Mouse (Mus musculus) CH12.LX (cell line): Measurements from ENCODE around the gene Map2k6. TPM values are rescaled to one million over a fixed set of nuclear protein-coding genes. Genes with fewer than 3 reads are reported as not detected.

Source experiments
- DNase-seq: peaks from one replicate; pipeline ENCODE4 v3.0.0-alpha.2; 2013; ENCODE audit errors: extremely low read depth
- H3K27ac ChIP-seq: 2 replicates; pipeline ENCODE4 v1.5.1; 2012; ENCODE audit warnings: low read depth, mild to moderate bottlenecking, control low read depth, moderate library complexity; ENCODE audit not compliant: insufficient read depth
- H3K27me3 ChIP-seq: replicated peaks from 2 replicates; pipeline ENCODE3; 2012; ENCODE audit warnings: inconsistent platforms
- H3K36me3 ChIP-seq, 2 experiments: replicated peaks in 1 of 2; 2 replicates each; pipeline versions ENCODE3 to v1.6.1; 2012; ENCODE audit warnings: inconsistent platforms in 1 of 2, low read length in 1 of 2, mild to moderate bottlenecking in 1 of 2, mixed read lengths in 1 of 2, moderate library complexity in 1 of 2; ENCODE audit not compliant: control insufficient read depth in 1 of 2, insufficient read depth in 1 of 2
- H3K4me1 ChIP-seq, 2 experiments: 2 replicates each; pipeline ENCODE4 v1.6.1; 2012; ENCODE audit warnings: inconsistent platforms in 1 of 2, moderate library complexity in 1 of 2; ENCODE audit not compliant: insufficient read depth in 2 of 2, control insufficient read depth in 1 of 2
- H3K4me2 ChIP-seq: 2 replicates; pipeline ENCODE4 v1.6.1; 2012; ENCODE audit warnings: low read depth, mild to moderate bottlenecking, control low read depth; ENCODE audit not compliant: poor library complexity, insufficient read depth, severe bottlenecking
- H3K4me3 ChIP-seq, 3 experiments: fragments of 150-350 bp in 1 of 3; sonication (generic) in 1 of 3; replicated peaks in 1 of 3; 2 replicates each; pipeline versions ENCODE3 to v1.5.1; 2011 to 2012; ENCODE audit warnings: low read depth in 2 of 3, low read length in 2 of 3, mild to moderate bottlenecking in 2 of 3, moderate library complexity in 2 of 3, control low read depth in 1 of 3, improper control_type of control experiment in 1 of 3, inconsistent platforms in 1 of 3, mixed read lengths in 1 of 3; ENCODE audit not compliant: poor library complexity in 1 of 3
- H3K79me2 ChIP-seq: replicated peaks from 2 replicates; pipeline ENCODE4 v1.6.1; 2012; ENCODE audit warnings: mild to moderate bottlenecking, moderate library complexity; ENCODE audit not compliant: control insufficient read depth, poor library complexity, insufficient read depth, severe bottlenecking; ENCODE audit errors: extremely low read depth
- H3K9ac ChIP-seq: 2 replicates; pipeline ENCODE4 v1.6.1; 2012; ENCODE audit warnings: low read depth, mild to moderate bottlenecking, control low read depth, moderate library complexity; ENCODE audit not compliant: insufficient read depth
- H3K9me3 ChIP-seq: replicated peaks from 2 replicates; pipeline ENCODE3; 2012; ENCODE audit warnings: low read length, inconsistent platforms, mixed read lengths
- BHLHE40 ChIP-seq: IDR thresholded peaks from 2 replicates; pipeline ENCODE4 v1.6.1; 2011; ENCODE audit warnings: mild to moderate bottlenecking, low read depth, low read length, improper control_type of control experiment
- CHD1 ChIP-seq: IDR thresholded peaks from 2 replicates; pipeline ENCODE4 v1.6.1; 2012; ENCODE audit warnings: low read depth, low read length, improper control_type of control experiment, inconsistent platforms
- CHD2 ChIP-seq: IDR thresholded peaks from 2 replicates; pipeline ENCODE4 v1.6.1; 2011; ENCODE audit warnings: low read length, improper control_type of control experiment
- E2F4 ChIP-seq: IDR thresholded peaks from 2 replicates; pipeline ENCODE4 v1.6.1; 2011; ENCODE audit warnings: low read depth, low read length, improper control_type of control experiment; ENCODE audit not compliant: insufficient replicate concordance
- ELF1 ChIP-seq: IDR thresholded peaks from 2 replicates; pipeline ENCODE4 v1.6.1; 2014; ENCODE audit warnings: low read depth, mild to moderate bottlenecking, inconsistent platforms, low read length, improper control_type of control experiment
- ETS1 ChIP-seq: conservative IDR thresholded peaks from 2 replicates; pipeline ENCODE4 v1.6.1; 2012; ENCODE audit warnings: low read depth, mild to moderate bottlenecking, inconsistent platforms, low read length, improper control_type of control experiment, moderate library complexity
- GABPA ChIP-seq: IDR thresholded peaks from 2 replicates; pipeline ENCODE4 v1.6.1; 2012; ENCODE audit warnings: low read depth, low read length, improper control_type of control experiment, inconsistent platforms; ENCODE audit not compliant: insufficient replicate concordance
- HCFC1 ChIP-seq: IDR thresholded peaks from 2 replicates; pipeline ENCODE4 v1.6.1; 2012; ENCODE audit warnings: low read depth, mild to moderate bottlenecking, inconsistent platforms, low read length, improper control_type of control experiment
- IRF4 ChIP-seq: IDR thresholded peaks from 2 replicates; pipeline ENCODE4 v1.6.1; 2014; ENCODE audit warnings: low read depth, mild to moderate bottlenecking, inconsistent platforms, low read length, improper control_type of control experiment
- JUN ChIP-seq: IDR thresholded peaks from 2 replicates; pipeline ENCODE4 v1.6.1; 2011; ENCODE audit warnings: low read depth, mild to moderate bottlenecking, low read length, improper control_type of control experiment, moderate library complexity; ENCODE audit not compliant: insufficient read depth
- JUND ChIP-seq: conservative IDR thresholded peaks from 2 replicates; pipeline ENCODE4 v1.6.1; 2011; ENCODE audit warnings: low read depth, low read length, improper control_type of control experiment
- KAT2A ChIP-seq: IDR thresholded peaks from 2 replicates; pipeline ENCODE4 v1.6.1; 2012; ENCODE audit warnings: low read length, improper control_type of control experiment, inconsistent platforms; ENCODE audit not compliant: insufficient replicate concordance
- MAFK ChIP-seq: IDR thresholded peaks from 2 replicates; pipeline ENCODE4 v1.6.1; 2011; ENCODE audit warnings: low read length, improper control_type of control experiment; ENCODE audit not compliant: insufficient replicate concordance
- MAX ChIP-seq: IDR thresholded peaks from 2 replicates; pipeline ENCODE4 v1.6.1; 2011; ENCODE audit warnings: low read length, improper control_type of control experiment
- MAZ ChIP-seq: IDR thresholded peaks from 2 replicates; pipeline ENCODE4 v1.6.1; 2012; ENCODE audit warnings: low read depth, mild to moderate bottlenecking, inconsistent platforms, low read length, improper control_type of control experiment, moderate library complexity
- MXI1 ChIP-seq: IDR thresholded peaks from 2 replicates; pipeline ENCODE4 v1.6.1; 2011; ENCODE audit warnings: mild to moderate bottlenecking, low read depth, low read length, improper control_type of control experiment
- MYC ChIP-seq: IDR thresholded peaks from 2 replicates; pipeline ENCODE4 v1.6.1; 2011; ENCODE audit warnings: low read depth, mild to moderate bottlenecking, improper control_type of control experiment, low read length
- PAX5 ChIP-seq: IDR thresholded peaks from 2 replicates; pipeline ENCODE4 v1.6.1; 2012; ENCODE audit warnings: low read length, inconsistent platforms, mixed read lengths
- POLR2A ChIP-seq: IDR thresholded peaks from 2 replicates; pipeline ENCODE4 v1.6.1; 2011; ENCODE audit warnings: low read depth, mild to moderate bottlenecking, improper control_type of control experiment, low read length
- POLR2AphosphoS2 ChIP-seq: IDR thresholded peaks from 2 replicates; pipeline ENCODE4 v1.6.1; 2011; ENCODE audit warnings: low read depth, low read length, improper control_type of control experiment
- RAD21 ChIP-seq: IDR thresholded peaks from 2 replicates; pipeline ENCODE4 v1.6.1; 2011; ENCODE audit warnings: low read depth, mild to moderate bottlenecking, low read length, improper control_type of control experiment, moderate library complexity
- RCOR1 ChIP-seq: conservative IDR thresholded peaks from 2 replicates; pipeline ENCODE4 v1.6.1; 2012; ENCODE audit warnings: low read depth, mild to moderate bottlenecking, inconsistent platforms, low read length, improper control_type of control experiment
- TBP ChIP-seq: conservative IDR thresholded peaks from 2 replicates; pipeline ENCODE4 v1.6.1; 2011; ENCODE audit warnings: low read depth, low read length, improper control_type of control experiment
- TCF12 ChIP-seq: IDR thresholded peaks from 2 replicates; pipeline ENCODE4 v1.6.1; 2014; ENCODE audit warnings: low read depth, mild to moderate bottlenecking, inconsistent platforms, low read length, improper control_type of control experiment
- UBTF ChIP-seq: IDR thresholded peaks from 2 replicates; pipeline ENCODE4 v1.6.1; 2012; ENCODE audit warnings: low read depth, mild to moderate bottlenecking, inconsistent platforms, low read length, improper control_type of control experiment, moderate library complexity
- USF1 ChIP-seq: IDR thresholded peaks from 2 replicates; pipeline ENCODE4 v1.6.1; 2014; ENCODE audit warnings: low read depth, mild to moderate bottlenecking, inconsistent platforms, low read length, improper control_type of control experiment
- ZC3H11A ChIP-seq: IDR thresholded peaks from 2 replicates; pipeline ENCODE4 v1.6.1; 2012; ENCODE audit warnings: low read depth, mild to moderate bottlenecking, inconsistent platforms, low read length, improper control_type of control experiment
- ZKSCAN1 ChIP-seq: IDR thresholded peaks from 2 replicates; pipeline ENCODE4 v1.6.1; 2012; ENCODE audit warnings: low read depth, inconsistent platforms, low read length, improper control_type of control experiment, borderline replicate concordance
- ZMIZ1 ChIP-seq: IDR thresholded peaks from 2 replicates; pipeline ENCODE4 v1.6.1; 2012; ENCODE audit warnings: low read depth, mild to moderate bottlenecking, inconsistent platforms, low read length, improper control_type of control experiment
- ZNF384 ChIP-seq: IDR thresholded peaks from 2 replicates; pipeline ENCODE4 v1.6.1; 2012; ENCODE audit warnings: low read depth, low read length, improper control_type of control experiment, inconsistent platforms
- dilution Hi-C: fragments of 300-500 bp; cut with MboI; formaldehyde crosslinking; loops from 2 replicates; pipeline ENCODE4 v1.14.3; 2020; ENCODE audit warnings: low sequenced_read_pairs; ENCODE audit not compliant: extremely low pct_unique_long_range_greater_than_20kb, extremely low pct_ligation_motif_present
- in situ Hi-C: fragments of 300-500 bp; cut with MboI; formaldehyde crosslinking; loops from 3 replicates; pipeline ENCODE4 v1.14.3; 2019; ENCODE audit warnings: low sequenced_read_pairs, low pct_ligation_motif_present, low pct_unique_long_range_greater_than_20kb, mixed read lengths
- polyA plus RNA-seq: library from polyadenylated mRNA; unstranded; fragments of >175 nt; gene quantifications from 2 replicates; pipeline ENCODE4 v1.2.1, GENCODE M21; 2012; ENCODE audit warnings: low read depth; ENCODE audit not compliant: insufficient read length
- total RNA-seq, 2 experiments: library from RNA; depleted of rRNA; stranded (reverse); fragments of 300-350 nt in 1 of 2; fragments of >200 nt in 1 of 2; gene quantifications; 2 replicates each; pipeline ENCODE4 v1.2.3; 2012 to 2014

Gene Map2k6
- total and polyA plus RNA-seq, 3 experiments = 16.8 to 21.9 (median 18.0) TPM

DNA sequence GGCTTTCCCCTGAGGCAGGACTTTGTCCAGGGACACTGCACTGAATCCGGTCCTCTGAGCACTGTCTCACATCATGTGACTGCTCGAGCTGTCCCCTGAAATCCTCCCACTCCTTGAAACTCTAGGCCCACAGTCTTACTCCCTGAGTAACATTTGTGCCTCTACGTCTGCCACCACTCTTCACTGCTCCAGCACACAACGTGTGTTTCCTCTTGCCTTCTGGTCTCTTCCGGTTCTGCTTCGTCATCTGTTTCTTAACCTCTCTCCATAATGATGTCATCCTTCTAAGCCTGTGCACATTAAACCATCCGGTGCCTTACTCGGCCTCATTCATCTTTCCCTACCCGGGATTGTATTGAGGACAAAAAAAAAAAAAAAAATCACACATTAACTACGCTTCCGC is 28.2 kb downstream of the Map2k6 start:
- no peak overlapping the region for H3K9ac ChIP-seq
- H3K4me3 ChIP-seq = peak overlapping the region in 1 of 3 experiments; percentile 11
- peak; percentile 65 for DNase-seq
- no peak overlapping the region for H3K4me2 ChIP-seq
- H3K27me3 ChIP-seq = no peaks in the 10 kb centered on the region
- TF ChIP-seq KAT2A (no peak), ZNF384 (no peak), POLR2AphosphoS2 (no peak), TBP (no peak), PAX5 (no peak), MAZ (no peak), ZKSCAN1 (no peak), RAD21 (no peak), ZMIZ1 (no peak), MXI1 (no peak), ETS1 (peak; percentile 53), JUND (0 out of 2 replicates have a peak, but pooled peaks have one; percentile 41), E2F4 (no peak), UBTF (no peak), USF1 (peak; percentile 5; the same call in 1 of the 2 replicates), MAX (no peak), MAFK (no peak), ELF1 (peak; percentile 61; the same call in 1 of the 2 replicates), CHD1 (no peak), JUN (peak; percentile 68), BHLHE40 (0 out of 2 replicates have a peak, but pooled peaks have one; percentile 6), RCOR1 (no peak), ZC3H11A (no peak), IRF4 (no peak), TCF12 (no peak), CHD2 (no peak), POLR2A (peak; percentile 28; the same call in 1 of the 2 replicates), HCFC1 (no peak), MYC (no peak), GABPA (no peak)
- H3K27ac ChIP-seq = peak overlapping the region; percentile 44
- H3K9me3 ChIP-seq = no peaks in the 10 kb centered on the region
- H3K36me3 ChIP-seq = no peaks in the 10 kb centered on the region
- H3K79me2 ChIP-seq = no peaks in the 10 kb centered on the region
- dilution Hi-C loops (no loop called here), in situ Hi-C loops (no loop called here)
- H3K4me1 ChIP-seq = peaks cover 32 to 66% of the 10 kb centered on the region in 2 experiments
